Mouse (Mus musculus) hindbrain, embryonic 15.5 days (tissue): ENCODE measurements at regions not wholly inside any gene's neighbourhood (a gene's known extent, or its start where the extent isn't known, plus 50 kb on each side); places are given as distances from the start of the nearest gene placed in this dataset.

Source experiments
- ATAC-seq: fragments of 200-750 bp; cut with Nextera tagmentation; 2 replicates; pipeline ENCODE4 v1.8.0; 2017; ENCODE audit warnings: low read depth, moderate number of reproducible peaks, moderate TSS enrichment; ENCODE audit not compliant: low FRiP score
- H3K27ac ChIP-seq: fragments of 300-500 bp; sonication (generic); replicated peaks from 2 replicates; pipeline ENCODE4 v1.5.1; 2015; ENCODE audit warnings: mild to moderate bottlenecking, inconsistent platforms
- H3K27me3 ChIP-seq: fragments of 300-500 bp; sonication (generic); 2 replicates; pipeline ENCODE4 v1.6.1; 2015; ENCODE audit warnings: control low read depth, inconsistent platforms
- H3K36me3 ChIP-seq: fragments of 300-500 bp; sonication (generic); 2 replicates; pipeline ENCODE4 v1.6.1; 2015; ENCODE audit warnings: control low read depth, inconsistent platforms
- H3K4me1 ChIP-seq: fragments of 300-500 bp; sonication (generic); replicated peaks from 2 replicates; pipeline ENCODE4 v1.6.1; 2015; ENCODE audit warnings: control low read depth, inconsistent platforms
- H3K4me2 ChIP-seq: fragments of 300-500 bp; sonication (generic); 2 replicates; pipeline ENCODE4 v1.6.1; 2015; ENCODE audit warnings: moderate library complexity, mild to moderate bottlenecking, inconsistent platforms
- H3K4me3 ChIP-seq: fragments of 300-500 bp; sonication (generic); 2 replicates; pipeline ENCODE4 v1.5.1; 2015; ENCODE audit warnings: mild to moderate bottlenecking, inconsistent platforms
- H3K9ac ChIP-seq: fragments of 300-500 bp; sonication (generic); 2 replicates; pipeline ENCODE4 v1.6.1; 2015; ENCODE audit warnings: inconsistent platforms
- H3K9me3 ChIP-seq: fragments of 300-500 bp; sonication (generic); 2 replicates; pipeline ENCODE4 v1.6.1; 2016; ENCODE audit warnings: control low read depth, inconsistent platforms
- WGBS: fragments of 180-500 bp; shearing (Covaris S2); methylation state at CpG from one replicate; pipeline ENCODE4 v1.1.7; 2015; 5-methylcytosine and 5-hydroxymethylcytosine counted together

GRCm38 (mm10) chr3:50603182-50603581 is 159.8 kb upstream of the Slc7a11 start:
- Histone ChIP-seq H3K27me3 (no peaks in the 10 kb centered on the region), H3K4me1 (no peaks in the 10 kb centered on the region), H3K4me2 (no peak overlapping the region), H3K36me3 (no peaks in the 10 kb centered on the region), H3K9me3 (no peaks in the 10 kb centered on the region), H3K9ac (no peak overlapping the region), H3K27ac (no peak overlapping the region), H3K4me3 (no peak overlapping the region)
- WGBS = 73% methylated on average over 7 of the region's 7 CpGs
- ATAC-seq = no peak

- no peak for ATAC-seq
- H3K4me2 ChIP-seq = no peak overlapping the region
- 95% methylated on average over 1 of the region's 1 CpGs for WGBS
- H3K4me3 ChIP-seq = no peak overlapping the region
- H3K4me1 ChIP-seq = no peaks in the 10 kb centered on the region
- no peak overlapping the region for H3K9ac ChIP-seq
- H3K27ac ChIP-seq = no peak overlapping the region
- no peaks in the 10 kb centered on the region for H3K27me3 ChIP-seq
- 0 out of 2 replicates have a peak, but pooled peaks cover 3% of the 10 kb centered on the region for H3K9me3 ChIP-seq
- no peaks in the 10 kb centered on the region for H3K36me3 ChIP-seq
These were observed 152.3 kb upstream of the Slc7a11 start for GRCm38 (mm10) chr3:50595732-50596131.

GRCm38 (mm10) chr3:50584323-50584722 is 140.9 kb upstream of the Slc7a11 start:
- WGBS = 97% methylated on average over 1 of the region's 1 CpGs

DNA sequence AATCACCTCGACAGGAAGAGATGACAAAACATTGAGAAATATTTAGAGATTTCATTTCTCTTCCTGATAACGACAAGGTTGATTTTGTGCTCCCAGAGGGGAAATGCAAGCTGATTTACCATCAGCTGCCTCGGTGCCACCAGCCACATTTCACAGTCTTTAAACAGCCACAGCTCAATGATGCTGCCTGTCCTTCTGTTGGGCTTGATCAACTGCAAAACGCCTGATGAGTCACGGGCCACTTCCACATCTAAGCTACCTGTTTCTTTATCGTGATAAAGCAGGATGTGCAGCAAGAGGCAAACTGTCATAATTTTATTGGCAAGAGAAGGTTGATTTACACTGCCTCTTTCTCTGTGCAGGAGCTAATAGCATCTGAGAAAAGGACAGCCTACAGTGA is 140.1 kb upstream of the Slc7a11 start:
- no peaks in the 10 kb centered on the region for H3K27me3 ChIP-seq
- H3K4me2 ChIP-seq = no peak overlapping the region
- H3K9me3 ChIP-seq = no peaks in the 10 kb centered on the region
- 52% methylated on average over 6 of the region's 6 CpGs for WGBS
- no peak for ATAC-seq
- H3K4me1 ChIP-seq = no peaks in the 10 kb centered on the region
- no peak overlapping the region for H3K9ac ChIP-seq
- no peaks in the 10 kb centered on the region for H3K36me3 ChIP-seq
- no peak overlapping the region for H3K27ac ChIP-seq
- no peak overlapping the region for H3K4me3 ChIP-seq

More at GRCm38 (mm10) chr3:50584323-50584722, 140.9 kb upstream of the Slc7a11 start:
- Histone ChIP-seq H3K4me1 (no peaks in the 10 kb centered on the region), H3K4me2 (no peak overlapping the region), H3K27me3 (no peaks in the 10 kb centered on the region), H3K9ac (no peak overlapping the region), H3K27ac (no peak overlapping the region), H3K36me3 (no peaks in the 10 kb centered on the region), H3K9me3 (no peaks in the 10 kb centered on the region), H3K4me3 (no peak overlapping the region)
- no peak for ATAC-seq

DNA sequence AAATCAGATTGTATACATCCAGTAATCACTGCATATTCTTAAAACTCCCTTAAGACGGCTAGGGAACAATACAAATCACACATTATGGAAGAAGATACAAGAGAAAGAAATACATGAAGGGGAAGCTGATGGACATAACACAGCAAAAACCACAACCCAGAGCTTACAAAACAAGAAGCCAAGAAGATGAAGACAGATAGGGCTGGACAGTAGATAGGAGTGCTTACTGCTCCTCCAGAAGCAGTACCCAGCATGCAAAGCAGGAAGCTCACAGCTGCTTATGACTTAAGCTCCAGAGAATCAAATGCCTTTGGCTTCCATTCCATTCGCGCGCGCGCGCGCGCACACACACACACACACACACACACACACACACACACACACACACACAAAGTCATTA is 131.0 kb upstream of the Slc7a11 start:
- 96% methylated on average over 9 of the region's 9 CpGs for WGBS
- H3K36me3 ChIP-seq = no peaks in the 10 kb centered on the region

GRCm38 (mm10) chr3:50570027-50570426 is 126.6 kb upstream of the Slc7a11 start:
- ATAC-seq = no peak
- no peaks in the 10 kb centered on the region for H3K4me1 ChIP-seq
- H3K9me3 ChIP-seq = no peaks in the 10 kb centered on the region
- H3K9ac ChIP-seq = no peak overlapping the region
- H3K4me3 ChIP-seq = no peak overlapping the region
- H3K4me2 ChIP-seq = no peak overlapping the region
- H3K27ac ChIP-seq = no peak overlapping the region
- no peaks in the 10 kb centered on the region for H3K36me3 ChIP-seq
- H3K27me3 ChIP-seq = no peaks in the 10 kb centered on the region

More for the DNA sequence above, 131.0 kb upstream of the Slc7a11 start:
- no peaks in the 10 kb centered on the region for H3K9me3 ChIP-seq
- no peak overlapping the region for H3K4me2 ChIP-seq
- no peak overlapping the region for H3K9ac ChIP-seq
- no peak for ATAC-seq
- H3K27me3 ChIP-seq = no peaks in the 10 kb centered on the region
- H3K4me3 ChIP-seq = no peak overlapping the region
- no peak overlapping the region for H3K27ac ChIP-seq
- H3K4me1 ChIP-seq = no peaks in the 10 kb centered on the region

DNA sequence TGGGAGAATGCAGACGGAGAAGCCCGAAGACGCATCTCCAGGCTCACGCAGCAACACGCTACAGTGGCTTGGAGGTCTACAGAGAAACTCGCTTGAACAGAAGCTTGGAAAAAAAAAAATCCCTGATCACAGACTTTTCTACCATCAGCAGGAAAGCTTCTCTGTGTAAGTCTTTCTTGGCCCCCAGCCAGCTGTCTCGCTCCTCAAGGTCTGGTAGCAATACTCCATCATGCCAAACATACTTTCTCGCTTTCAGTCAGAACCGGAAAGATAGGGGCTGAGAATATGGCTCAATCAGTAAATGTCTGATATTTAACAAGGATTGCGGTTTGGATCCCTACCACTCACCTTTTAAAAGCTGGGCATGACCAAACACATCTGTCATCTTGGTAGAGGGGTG is 126.2 kb upstream of the Slc7a11 start:
- Histone ChIP-seq H3K36me3 (no peaks in the 10 kb centered on the region), H3K4me2 (no peak overlapping the region), H3K27ac (no peak overlapping the region), H3K9me3 (no peaks in the 10 kb centered on the region), H3K9ac (no peak overlapping the region), H3K4me1 (no peaks in the 10 kb centered on the region), H3K27me3 (no peaks in the 10 kb centered on the region), H3K4me3 (no peak overlapping the region)
- 91% methylated on average over 10 of the region's 10 CpGs for WGBS
- ATAC-seq = no peak

DNA sequence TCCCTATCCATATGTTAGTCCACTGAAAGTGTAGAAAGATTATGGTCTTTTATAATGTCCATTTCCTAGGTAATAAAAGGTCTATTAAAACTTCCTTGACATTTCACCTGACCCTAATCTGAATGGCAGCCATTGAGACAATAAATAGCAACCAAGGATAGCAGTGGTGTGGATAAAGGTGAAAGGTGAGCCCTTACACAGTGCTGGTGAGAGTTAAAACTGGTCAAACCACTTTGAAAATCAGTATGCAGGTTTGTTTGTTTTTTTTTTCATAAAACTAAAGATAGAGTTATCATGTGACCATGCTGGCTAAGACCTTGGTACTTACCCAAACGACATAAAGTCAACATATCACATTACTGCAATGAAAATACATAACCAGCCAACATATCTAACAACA is 110.7 kb upstream of the Slc7a11 start:
- 64% methylated on average over 1 of the region's 1 CpGs for whole genome bisulfite sequencing
- no peak for ATAC-seq
- Histone ChIP-seq H3K4me3 (no peak overlapping the region), H3K4me1 (no peaks in the 10 kb centered on the region), H3K27ac (no peak overlapping the region), H3K9me3 (no peaks in the 10 kb centered on the region), H3K9ac (no peak overlapping the region), H3K36me3 (no peaks in the 10 kb centered on the region), H3K27me3 (no peaks in the 10 kb centered on the region), H3K4me2 (no peak overlapping the region)

DNA sequence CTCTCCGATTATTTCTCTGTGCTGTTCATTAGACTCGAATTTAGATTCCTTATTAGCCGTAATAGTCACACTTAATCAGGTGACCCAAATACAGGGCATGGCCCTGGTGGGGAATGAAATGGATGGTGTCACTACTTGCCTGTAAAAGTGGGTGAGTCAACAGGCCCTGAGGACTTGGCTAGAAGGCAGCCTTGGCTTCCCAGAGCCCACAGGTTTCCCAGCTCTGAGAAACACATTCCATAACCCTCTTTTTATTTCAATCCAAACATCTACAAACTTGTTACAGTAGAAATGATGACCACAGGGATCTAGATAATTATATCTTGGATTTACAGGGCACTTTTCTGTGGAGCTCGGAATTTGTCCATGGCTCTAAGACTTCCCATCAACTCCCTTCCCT is 105.2 kb upstream of the Slc7a11 start:
- Histone ChIP-seq H3K4me2 (no peak overlapping the region), H3K9me3 (no peaks in the 10 kb centered on the region), H3K36me3 (no peaks in the 10 kb centered on the region), H3K9ac (no peak overlapping the region), H3K4me1 (no peaks in the 10 kb centered on the region), H3K27ac (no peak overlapping the region), H3K27me3 (no peaks in the 10 kb centered on the region), H3K4me3 (no peak overlapping the region)
- ATAC-seq = no peak
- WGBS = 96% methylated on average over 4 of the region's 4 CpGs

GRCm38 (mm10) chr3:50530654-50531053 is 87.2 kb upstream of the Slc7a11 start:
- no peaks in the 10 kb centered on the region for H3K4me1 ChIP-seq
- ATAC-seq = no peak
- H3K9me3 ChIP-seq = no peaks in the 10 kb centered on the region
- H3K36me3 ChIP-seq = no peaks in the 10 kb centered on the region
- no peak overlapping the region for H3K4me3 ChIP-seq
- WGBS = 18% methylated on average over 2 of the region's 2 CpGs
- no peaks in the 10 kb centered on the region for H3K27me3 ChIP-seq
- no peak overlapping the region for H3K27ac ChIP-seq
- H3K4me2 ChIP-seq = no peak overlapping the region
- no peak overlapping the region for H3K9ac ChIP-seq

GRCm38 (mm10) chr3:50524006-50524405 is 80.6 kb upstream of the Slc7a11 start:
- Histone ChIP-seq H3K4me3 (no peak overlapping the region), H3K36me3 (no peaks in the 10 kb centered on the region), H3K27me3 (no peaks in the 10 kb centered on the region), H3K27ac (no peak overlapping the region), H3K4me1 (no peaks in the 10 kb centered on the region), H3K4me2 (no peak overlapping the region), H3K9ac (no peak overlapping the region), H3K9me3 (no peaks in the 10 kb centered on the region)
- 85% methylated on average over 1 of the region's 1 CpGs for WGBS
- no peak for ATAC-seq

GRCm38 (mm10) chr3:50507211-50507610 is 63.8 kb upstream of the Slc7a11 start:
- no peak overlapping the region for H3K4me2 ChIP-seq
- 93% methylated on average over 2 of the region's 2 CpGs for WGBS
- H3K36me3 ChIP-seq = no peaks in the 10 kb centered on the region
- H3K9me3 ChIP-seq = no peaks in the 10 kb centered on the region
- no peak overlapping the region for H3K27ac ChIP-seq
- no peaks in the 10 kb centered on the region for H3K27me3 ChIP-seq
- H3K4me1 ChIP-seq = no peaks in the 10 kb centered on the region
- H3K9ac ChIP-seq = no peak overlapping the region
- no peak for ATAC-seq
- no peak overlapping the region for H3K4me3 ChIP-seq
